Mouse (Mus musculus): ENCODE results near the gene Krt5. TPM values are rescaled to one million over a fixed set of nuclear protein-coding genes. Genes with fewer than 3 reads are reported as not detected.

Krt5 gene
- 0.79 and 103 TPM in 2 replicates for polyA plus RNA-seq (2012; rRNA removed)

GRCm38 (mm10) chr15:101712720-101713119, at the start of gene Krt5:
Gene Krt5, minus strand, starts transcription at chr15:101712898.
- no peaks in the 10 kb centered on the region for H3K4me1 ChIP-seq (ENCODE audit: control insufficient read depth, insufficient read depth, low read length)
- no peak for DNase-seq

DNA sequence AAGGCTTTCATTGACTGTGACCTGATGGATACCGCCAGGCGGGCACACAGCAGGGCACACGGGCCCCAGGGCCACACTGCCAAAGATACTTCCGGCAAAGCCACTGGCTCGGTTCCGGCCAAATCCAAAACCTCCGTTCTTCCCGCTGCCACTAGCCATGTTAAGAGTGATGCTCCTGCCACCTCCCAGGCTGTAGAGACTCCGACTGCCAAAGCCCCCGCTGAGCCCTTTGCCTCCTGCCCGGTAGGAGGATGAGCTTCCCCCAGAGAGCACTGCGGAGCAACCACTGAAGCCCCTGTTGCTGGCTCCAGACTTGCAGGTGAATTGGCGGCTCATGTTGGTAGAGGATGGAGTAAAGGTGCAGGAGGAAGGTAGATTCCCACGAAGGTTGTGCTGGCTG, 30.0 kb upstream of the Krt5 start, which contains the start of gene Krt71:
Krt71 (minus strand) TSS at position 399 of the 400 bp plus-strand sequence.
- Histone ChIP-seq H3K4me1 (ENCODE audit: control insufficient read depth, insufficient read depth, low read length) (no peaks in the 10 kb centered on the region), H3K4me3 (replicated peaks; ENCODE audit: extremely low read depth, low read depth, low read length) (no peak within 1 kb of the TSS)
- DNase-seq = no peak
- 52% methylated on average over 14 of the region's 14 CpGs for WGBS
- TF ChIP-seq POLR2A (IDR thresholded peaks at IDR 0.05; ENCODE audit: borderline replicate concordance, extremely low read depth, low read depth, low read length) (no peak), CTCF (IDR thresholded peaks at IDR 0.05; ENCODE audit: insufficient read depth, low read length) (no peak)

More at GRCm38 (mm10) chr15:101712720-101713119, at the start of gene Krt5:
- TF ChIP-seq CTCF (IDR thresholded peaks at IDR 0.05; ENCODE audit: insufficient read depth, low read length) (no peak), POLR2A (IDR thresholded peaks at IDR 0.05; ENCODE audit: borderline replicate concordance, extremely low read depth, low read depth, low read length) (no peak)
- no peak within 1 kb of the TSS for H3K4me3 ChIP-seq (replicated peaks; ENCODE audit: extremely low read depth, low read depth, low read length)
- WGBS = 52% methylated on average over 13 of the region's 13 CpGs

DNA sequence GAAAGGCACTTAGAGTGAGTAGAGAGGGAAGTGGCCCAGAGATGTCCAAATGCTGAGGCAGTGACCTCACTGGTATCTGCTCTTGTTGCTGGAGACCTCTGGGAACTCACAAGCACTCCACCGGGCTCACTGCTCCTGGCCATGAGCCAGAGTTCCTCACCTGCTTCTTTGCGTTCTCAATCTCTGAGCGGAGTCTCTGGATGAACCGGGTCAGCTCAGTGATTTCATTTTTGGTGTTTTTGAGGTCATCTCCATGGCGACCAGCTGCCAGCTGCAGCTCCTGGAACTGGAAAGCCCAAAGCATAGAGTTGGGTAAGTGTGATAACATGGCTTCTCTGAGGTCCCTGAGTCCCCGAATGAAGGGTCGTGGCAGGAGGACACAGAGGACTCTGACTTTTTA, 25.1 kb upstream of the Krt5 start:
- WGBS = 48% methylated on average over 7 of the region's 7 CpGs
- Histone ChIP-seq H3K4me3 (replicated peaks; ENCODE audit: extremely low read depth, low read depth, low read length) (no peak overlapping the region), H3K4me1 (ENCODE audit: control insufficient read depth, insufficient read depth, low read length) (no peaks in the 10 kb centered on the region)
- no peak for TF ChIP-seq CTCF (IDR thresholded peaks at IDR 0.05; ENCODE audit: insufficient read depth, low read length)
- no peak for TF ChIP-seq POLR2A (IDR thresholded peaks at IDR 0.05; ENCODE audit: borderline replicate concordance, extremely low read depth, low read depth, low read length)
- DNase-seq = no peak

GRCm38 (mm10) chr15:101730653-101731052, 18.0 kb upstream of the Krt5 start:
- no peak overlapping the region for H3K4me3 ChIP-seq (replicated peaks; ENCODE audit: extremely low read depth, low read depth, low read length)
- no peaks in the 10 kb centered on the region for H3K4me1 ChIP-seq (ENCODE audit: control insufficient read depth, insufficient read depth, low read length)
- TF ChIP-seq POLR2A (IDR thresholded peaks at IDR 0.05; ENCODE audit: borderline replicate concordance, extremely low read depth, low read depth, low read length) (no peak), CTCF (IDR thresholded peaks at IDR 0.05; ENCODE audit: insufficient read depth, low read length) (no peak)
- DNase-seq = no peak

GRCm38 (mm10) chr15:101724686-101725085, 12.0 kb upstream of the Krt5 start:
- H3K4me3 ChIP-seq (replicated peaks; ENCODE audit: extremely low read depth, low read depth, low read length) = no peak overlapping the region
- TF ChIP-seq POLR2A (IDR thresholded peaks at IDR 0.05; ENCODE audit: borderline replicate concordance, extremely low read depth, low read depth, low read length) (no peak), CTCF (IDR thresholded peaks at IDR 0.05; ENCODE audit: insufficient read depth, low read length) (no peak)
- WGBS = 34% methylated on average over 5 of the region's 5 CpGs
- peak; percentile 13 for DNase-seq
- H3K4me1 ChIP-seq (ENCODE audit: control insufficient read depth, insufficient read depth, low read length) = no peaks in the 10 kb centered on the region

GRCm38 (mm10) chr15:101715831-101716230, 3.1 kb upstream of the Krt5 start:
- 67% methylated on average over 3 of the region's 3 CpGs for WGBS
- no peaks in the 10 kb centered on the region for H3K4me1 ChIP-seq (ENCODE audit: control insufficient read depth, insufficient read depth, low read length)
- no peak for TF ChIP-seq CTCF (IDR thresholded peaks at IDR 0.05; ENCODE audit: insufficient read depth, low read length)
- TF ChIP-seq POLR2A (IDR thresholded peaks at IDR 0.05; ENCODE audit: borderline replicate concordance, extremely low read depth, low read depth, low read length) = no peak

GRCm38 (mm10) chr15:101714356-101714755, 1.7 kb upstream of the Krt5 start:
- WGBS = 60% methylated on average over 5 of the region's 5 CpGs

More at GRCm38 (mm10) chr15:101715831-101716230, 3.1 kb upstream of the Krt5 start:
- DNase-seq = no peak
- no peak overlapping the region for H3K4me3 ChIP-seq (replicated peaks; ENCODE audit: extremely low read depth, low read depth, low read length)

DNA sequence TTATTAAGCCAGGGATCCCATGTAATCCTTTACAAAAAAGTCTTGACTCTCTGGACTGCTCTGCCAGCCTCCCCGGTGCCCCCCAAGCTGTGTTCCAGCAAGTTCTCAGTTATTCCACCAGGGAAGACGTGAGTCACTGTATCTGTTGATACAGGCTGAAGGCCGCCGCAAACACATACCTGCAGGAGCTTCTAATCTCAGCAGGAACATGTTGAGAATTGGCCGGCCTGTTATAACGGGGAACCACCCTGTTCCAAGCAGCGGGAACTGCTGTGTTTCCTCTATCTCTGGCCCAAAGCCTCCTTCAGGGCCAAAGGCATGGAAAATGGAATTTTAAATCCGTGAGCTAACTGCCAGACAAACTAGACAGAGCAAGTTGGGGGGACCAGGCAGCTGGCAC, 1.0 kb upstream of the Krt5 start:
- no peak for TF ChIP-seq POLR2A (IDR thresholded peaks at IDR 0.05; ENCODE audit: borderline replicate concordance, extremely low read depth, low read depth, low read length)
- no peak for TF ChIP-seq CTCF (IDR thresholded peaks at IDR 0.05; ENCODE audit: insufficient read depth, low read length)
- Histone ChIP-seq H3K4me3 (replicated peaks; ENCODE audit: extremely low read depth, low read depth, low read length) (no peak overlapping the region), H3K4me1 (ENCODE audit: control insufficient read depth, insufficient read depth, low read length) (no peaks in the 10 kb centered on the region)
- DNase-seq = no peak
- 62% methylated on average over 8 of the region's 8 CpGs for WGBS

More at GRCm38 (mm10) chr15:101714356-101714755, 1.7 kb upstream of the Krt5 start:
- Histone ChIP-seq H3K4me3 (replicated peaks; ENCODE audit: extremely low read depth, low read depth, low read length) (no peak overlapping the region), H3K4me1 (ENCODE audit: control insufficient read depth, insufficient read depth, low read length) (no peaks in the 10 kb centered on the region)
- DNase-seq = peak; percentile 9
- TF ChIP-seq CTCF (IDR thresholded peaks at IDR 0.05; ENCODE audit: insufficient read depth, low read length) (no peak), POLR2A (IDR thresholded peaks at IDR 0.05; ENCODE audit: borderline replicate concordance, extremely low read depth, low read depth, low read length) (no peak)

DNA sequence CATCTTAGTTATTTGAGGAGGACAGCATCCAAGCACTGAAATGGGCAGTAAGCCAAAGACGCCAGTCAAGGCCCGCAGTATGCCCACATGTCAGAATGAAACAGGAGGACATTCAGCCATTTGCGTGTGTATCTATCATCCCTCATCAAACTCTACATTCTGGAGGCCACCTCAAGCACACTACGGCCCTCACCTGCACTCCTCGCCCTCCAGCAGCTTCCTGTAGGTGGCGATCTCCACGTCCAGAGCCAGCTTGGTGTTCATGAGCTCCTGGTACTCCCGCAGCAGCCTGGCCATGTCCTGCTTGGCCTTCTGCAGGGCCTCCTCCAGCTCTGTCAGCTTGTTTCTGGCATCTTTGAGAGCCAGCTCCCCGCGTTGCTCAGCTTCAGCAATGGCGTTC, 4.0 kb downstream of the Krt5 start:
- no peak for DNase-seq
- TF ChIP-seq CTCF (IDR thresholded peaks at IDR 0.05; ENCODE audit: insufficient read depth, low read length) (no peak), POLR2A (IDR thresholded peaks at IDR 0.05; ENCODE audit: borderline replicate concordance, extremely low read depth, low read depth, low read length) (no peak)
- H3K4me1 ChIP-seq (ENCODE audit: control insufficient read depth, insufficient read depth, low read length) = no peaks in the 10 kb centered on the region
- no peak overlapping the region for H3K4me3 ChIP-seq (replicated peaks; ENCODE audit: extremely low read depth, low read depth, low read length)
- 66% methylated on average over 11 of the region's 11 CpGs for WGBS

DNA sequence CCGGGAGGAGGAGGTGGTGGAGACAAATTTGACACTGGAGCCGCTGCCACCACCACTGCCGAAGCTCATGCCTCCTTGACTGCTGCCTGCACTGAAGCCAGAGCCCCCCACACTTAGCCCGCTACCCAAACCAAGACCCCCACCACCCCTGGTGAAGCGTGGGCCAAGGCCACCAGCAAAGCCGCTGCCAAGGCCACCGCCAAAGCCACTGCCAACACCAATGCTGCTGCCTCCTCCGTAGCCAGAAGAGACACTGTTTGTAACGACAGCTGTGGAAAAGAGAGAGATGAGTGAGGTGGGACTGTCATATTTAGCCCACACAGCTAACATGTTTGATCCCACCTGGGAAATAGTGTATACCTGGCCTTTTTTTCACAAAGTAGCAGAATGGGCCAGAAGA, 5.2 kb downstream of the Krt5 start:
- WGBS = 74% methylated on average over 9 of the region's 9 CpGs
- TF ChIP-seq CTCF (IDR thresholded peaks at IDR 0.05; ENCODE audit: insufficient read depth, low read length) (no peak), POLR2A (IDR thresholded peaks at IDR 0.05; ENCODE audit: borderline replicate concordance, extremely low read depth, low read depth, low read length) (no peak)
- DNase-seq = no peak
- H3K4me1 ChIP-seq (ENCODE audit: control insufficient read depth, insufficient read depth, low read length) = no peaks in the 10 kb centered on the region
- no peak overlapping the region for H3K4me3 ChIP-seq (replicated peaks; ENCODE audit: extremely low read depth, low read depth, low read length)
